14 mouse cellular contexts compared by ENCODE assay signal in the genomic region with DNA sequence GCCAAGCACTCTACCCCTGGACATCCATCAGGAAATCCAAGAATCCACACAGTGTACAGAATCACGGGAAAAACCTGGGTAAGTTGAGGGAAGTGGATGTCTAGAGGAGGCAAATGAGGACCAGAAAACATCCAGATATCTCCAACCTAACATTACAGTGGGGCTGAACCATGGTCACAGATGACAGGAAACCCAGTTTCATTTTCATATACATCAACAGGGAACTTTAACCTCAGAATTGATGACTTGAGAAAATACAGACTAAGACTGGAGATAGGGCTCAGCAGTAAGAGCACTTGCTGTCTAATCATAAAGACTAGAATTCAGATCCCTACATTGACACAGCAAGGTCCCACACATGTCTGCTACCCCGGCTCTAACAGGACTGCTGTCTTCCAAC. TPM values are rescaled to one million over a fixed set of nuclear protein-coding genes. Genes with fewer than 3 reads are reported as not detected.
DNase-seq lines count a peak whose midpoint lies in the region; ATAC-seq lines count a peak whose summit lies in the region.
"Had no signal": no experiment of that assay in that cellular context is flagged by ENCODE, and none has a peak within 500 bp of the region (broad histone marks: within the 10 kb centered on the region; RNA-seq: fewer than 3 reads in every experiment).

No protein-coding gene starts in this region.

- no peak for DNase-seq in adrenal gland, adult 2 months
- DNase-seq in cerebellum, adult 9-10 months: no peak
- no peak for DNase-seq in frontal cortex, postnatal 25 days (ENCODE audit: low spot score in 2 of 2)
- DNase-seq: adrenal gland, postnatal 25 days; B cell, adult 2 months; cerebellum, adult 8-10 months; cerebellum, postnatal 25 days; gastrocnemius, postnatal 14 days; kidney, adult 11 months had no signal

- ATAC-seq in CD4-positive, CD25-positive, alpha-beta regulatory T cell, adult 4 months: peak; percentile 70
- ATAC-seq in granulocyte monocyte progenitor cell, adult 5-6 weeks (replicated peaks; ENCODE audit: poor library complexity, severe bottlenecking): 0 out of 2 replicates have a peak, but pooled peaks have one; percentile 31
- ATAC-seq in monocyte, adult 5-6 weeks (replicated peaks; ENCODE audit: insufficient number of reproducible peaks, low FRiP score, low TSS enrichment, poor library complexity, severe bottlenecking): peak; percentile 28; the same call in 1 of the 2 replicates
- no peak for ATAC-seq in megakaryocyte, adult 5-6 weeks (ENCODE audit: poor library complexity, severe bottlenecking)
- ATAC-seq: forebrain, embryonic 16.5 days had no signal

RNA-seq across cellular contexts. Expression of a gene that starts 31.3 kb away (rescaled TPM):
- polyA plus RNA-seq in CD4-positive, CD25-positive, alpha-beta regulatory T cell, adult 4 months (2017; shearing (Covaris generic)): 10 to 100 TPM; 48.2 to 69.3 TPM
- 46.7 and 50.7 TPM in 2 replicates for total RNA-seq in granulocyte monocyte progenitor cell, adult 5-6 weeks (2014; fragmentation: Nextera tagmentation)
- total RNA-seq in granulocyte monocyte progenitor cell, adult 5-6 weeks (2017): 25.4 and 34.3 TPM in 2 replicates
- 48.5 to 62.6 TPM (median 52.8 TPM) in 3 replicates for total RNA-seq in monocyte, adult 5-6 weeks (2017)
- 28.5 and 36.0 TPM in 2 replicates for total RNA-seq in megakaryocyte, adult 5-6 weeks (2015)
- total RNA-seq in megakaryocyte, adult 5-6 weeks (2017): 28.9 and 32.6 TPM in 2 replicates
- 10 to 100 TPM; 61.5 to 91.7 TPM for total RNA-seq in adrenal gland, adult 2 months (2021)
- polyA plus RNA-seq in adrenal gland, adult 2 months (2012; rRNA removed): 38.8 and 52.7 TPM in 2 replicates

RNA-seq across cellular contexts. Expression of a gene that starts 50.2 kb away (rescaled TPM):
- polyA plus RNA-seq in CD4-positive, CD25-positive, alpha-beta regulatory T cell, adult 4 months (2017; shearing (Covaris generic)): 10 to 100 TPM; 33.4 to 61.0 TPM
- 61.9 and 68.6 TPM in 2 replicates for total RNA-seq in granulocyte monocyte progenitor cell, adult 5-6 weeks (2014; fragmentation: Nextera tagmentation)
- 97.9 and 106 TPM in 2 replicates for total RNA-seq in granulocyte monocyte progenitor cell, adult 5-6 weeks (2017)
- total RNA-seq in monocyte, adult 5-6 weeks (2017): 80.0 to 90.5 TPM (median 85.6 TPM) in 3 replicates
- total RNA-seq in megakaryocyte, adult 5-6 weeks (2015): 14.5 and 15.3 TPM in 2 replicates
- 48.1 and 50.4 TPM in 2 replicates for total RNA-seq in megakaryocyte, adult 5-6 weeks (2017)
- total RNA-seq in adrenal gland, adult 2 months (2021): 10 to 100 TPM; 29.2 to 41.5 TPM
- 28.3 and 31.1 TPM in 2 replicates for polyA plus RNA-seq in adrenal gland, adult 2 months (2012; rRNA removed)

RNA-seq across cellular contexts. Expression of a gene that starts 58.9 kb away (rescaled TPM):
- 10 to 100 TPM; 59.7 to 62.8 TPM for polyA plus RNA-seq in CD4-positive, CD25-positive, alpha-beta regulatory T cell, adult 4 months (2017; shearing (Covaris generic))
- 107 and 128 TPM in 2 replicates for total RNA-seq in granulocyte monocyte progenitor cell, adult 5-6 weeks (2014; fragmentation: Nextera tagmentation)
- 156 and 159 TPM in 2 replicates for total RNA-seq in granulocyte monocyte progenitor cell, adult 5-6 weeks (2017)
- 70.7 to 108 TPM (median 105 TPM) in 3 replicates for total RNA-seq in monocyte, adult 5-6 weeks (2017)
- 87.8 and 109 TPM in 2 replicates for total RNA-seq in megakaryocyte, adult 5-6 weeks (2015)
- total RNA-seq in megakaryocyte, adult 5-6 weeks (2017): 74.4 and 83.1 TPM in 2 replicates
- total RNA-seq in adrenal gland, adult 2 months (2021): 10 to 100 TPM; 56.4 to 77.0 TPM
- polyA plus RNA-seq in adrenal gland, adult 2 months (2012; rRNA removed): 8.9 and 12.6 TPM in 2 replicates
